In the genomic region with DNA sequence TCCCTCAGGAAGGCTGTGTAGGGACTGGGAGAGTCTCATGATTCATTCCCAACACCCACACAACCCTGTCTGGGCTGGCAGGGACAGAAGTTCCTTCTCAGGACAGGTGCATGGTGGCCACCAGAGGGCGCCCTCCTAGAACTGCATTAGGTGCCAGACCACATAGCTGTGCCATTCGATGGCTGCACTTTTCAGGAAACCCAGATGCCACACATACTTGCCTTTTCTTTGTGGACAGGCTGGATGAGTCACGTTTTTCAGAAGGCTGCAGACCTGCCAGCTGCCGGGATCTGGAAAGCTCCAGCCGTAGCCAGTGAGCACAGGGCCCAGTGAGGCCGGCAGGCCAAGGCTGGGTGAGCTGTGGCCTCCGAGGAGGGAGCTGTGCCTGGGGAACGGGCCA, we compare ENCODE assay signal across 9 mouse cellular contexts.
A peak's percentile ranks its signal among the peaks of the same experiment; 100 is the strongest.
DNase-seq lines count a peak whose midpoint lies in the region.
"Had no signal": no experiment of that assay in that cellular context is flagged by ENCODE, and none has a peak within 500 bp of the region (broad histone marks: within the 10 kb centered on the region; RNA-seq: fewer than 3 reads in every experiment).

No protein-coding gene starts in this region.

- H3K27ac ChIP-seq in hindbrain, embryonic 10.5 days: no peak overlapping the region
- H3K27ac ChIP-seq: midbrain, embryonic 12.5 days had no signal

- H3K4me3 ChIP-seq in hindbrain, embryonic 10.5 days: no peak overlapping the region
- H3K4me3 ChIP-seq: midbrain, embryonic 12.5 days had no signal

- H3K27me3 ChIP-seq in hindbrain, embryonic 10.5 days (ENCODE audit: insufficient read depth, poor library complexity, severe bottlenecking): peaks cover 31% of the 10 kb centered on the region

- H3K9me3 ChIP-seq in hindbrain, embryonic 10.5 days: no peaks in the 10 kb centered on the region
- H3K9me3 ChIP-seq: midbrain, embryonic 12.5 days had no signal

- peak; percentile 99 for DNase-seq in Muller cell, postnatal 12 days (ENCODE audit: inconsistent ontology term)
- peak; percentile 78 for DNase-seq in cerebellum, adult 9-10 months
- peak; percentile 71 to 92 for DNase-seq in frontal cortex, adult 2 months (ENCODE audit: extremely low spot score in 1 of 2, low spot score in 1 of 2)
- peak; percentile 79 for DNase-seq in hindbrain, embryonic 10.5 days (ENCODE audit: low spot score)
- peak; percentile 70 to 86 for DNase-seq in layer of hippocampus, adult 8-10 months (ENCODE audit: low spot score in 2 of 2)
- DNase-seq in lung, postnatal 14 days: peak; percentile 91
- DNase-seq in retina, postnatal 1 day: peak; percentile 85
- peak; percentile 70 to 71 for DNase-seq in thymus, postnatal 36 days

- WGBS in hindbrain, embryonic 10.5 days: 43% methylated on average over 8 of the region's 8 CpGs

- no peaks in the 10 kb centered on the region for H3K36me3 ChIP-seq in hindbrain, embryonic 10.5 days
- H3K36me3 ChIP-seq: midbrain, embryonic 12.5 days had no signal

- H3K4me1 ChIP-seq in hindbrain, embryonic 10.5 days (replicated peaks): peaks cover 50% of the 10 kb centered on the region
